Mouse (Mus musculus) left cerebral cortex, postnatal 14 days (tissue): ENCODE measurements around the gene Tbc1d8b. TPM values are rescaled to one million over a fixed set of nuclear protein-coding genes. Genes with fewer than 3 reads are reported as not detected.

ENCODE experiments used
- DNase-seq, 2 experiments: peaks; one replicate each; pipeline ENCODE4 v3.0.0; 2021 to 2022; ENCODE audit warnings: low spot score in 2 of 2, mixed read lengths in 1 of 2
- intact Hi-C: fragments of 180-260 bp; cut with DNase I; formaldehyde crosslinking; loops from one replicate; pipeline ENCODE4 v1.15.1; 2025
- total RNA-seq, 2 experiments: library from RNA; stranded (reverse); gene quantifications; 2 replicates each; pipeline ENCODE4 v1.2.3; 2021

The Tbc1d8b gene
- total RNA-seq, 2 experiments from 2014 or later: 2.6 to 3.1 TPM

DNA sequence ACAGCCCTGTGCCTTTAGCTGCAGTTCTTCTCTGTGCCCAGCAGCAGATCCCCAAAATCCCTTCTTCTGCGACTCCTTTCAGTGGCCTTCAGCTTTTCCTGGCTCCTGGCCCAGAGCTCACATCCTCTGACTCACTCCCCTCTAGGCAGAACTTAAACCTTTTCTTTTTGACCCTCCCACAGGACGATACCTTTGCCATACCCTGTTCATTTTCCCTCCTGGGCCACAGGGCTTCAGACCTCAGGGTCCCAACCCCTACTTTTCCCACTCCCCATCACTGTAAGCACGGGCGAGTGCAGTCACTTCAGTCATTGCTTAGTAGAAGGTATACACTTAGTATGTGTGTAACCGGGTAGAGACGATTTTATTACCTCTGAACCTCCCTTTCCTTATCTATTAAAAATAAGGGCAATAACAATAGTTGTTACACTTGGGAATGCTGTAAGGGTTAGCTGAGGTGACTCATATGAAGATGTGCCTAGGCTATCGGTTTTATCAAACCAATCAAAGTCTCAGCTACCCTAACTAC lies 90.4 kb downstream of the Tbc1d8b start:
- intact Hi-C loops: loop anchor here (10.0 kb wide), 1 partner anchor 60 kb away; no protein-coding TSS in a partner anchor
- DNase-seq: no peak

DNA sequence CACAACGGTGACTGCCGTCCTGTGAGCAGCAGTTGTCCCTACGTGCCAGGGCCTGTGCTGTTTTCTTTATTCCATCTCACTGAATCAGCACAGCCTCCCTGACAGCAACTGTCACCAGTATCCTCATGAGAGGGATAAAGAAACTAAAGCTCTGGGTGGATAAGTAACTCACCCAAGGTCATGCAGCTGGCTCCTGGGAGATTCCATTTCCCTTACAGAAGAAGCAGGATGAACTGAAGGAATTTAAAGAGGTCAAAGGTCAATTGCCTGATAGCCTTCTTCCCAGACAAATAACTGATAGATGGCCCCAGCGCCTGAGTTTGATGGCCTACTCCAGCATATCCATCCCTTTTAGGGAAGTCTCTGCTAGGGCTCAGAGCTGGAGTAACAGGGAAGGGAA lies 92.6 kb downstream of the Tbc1d8b start:
- DNase-seq: no peak

DNA sequence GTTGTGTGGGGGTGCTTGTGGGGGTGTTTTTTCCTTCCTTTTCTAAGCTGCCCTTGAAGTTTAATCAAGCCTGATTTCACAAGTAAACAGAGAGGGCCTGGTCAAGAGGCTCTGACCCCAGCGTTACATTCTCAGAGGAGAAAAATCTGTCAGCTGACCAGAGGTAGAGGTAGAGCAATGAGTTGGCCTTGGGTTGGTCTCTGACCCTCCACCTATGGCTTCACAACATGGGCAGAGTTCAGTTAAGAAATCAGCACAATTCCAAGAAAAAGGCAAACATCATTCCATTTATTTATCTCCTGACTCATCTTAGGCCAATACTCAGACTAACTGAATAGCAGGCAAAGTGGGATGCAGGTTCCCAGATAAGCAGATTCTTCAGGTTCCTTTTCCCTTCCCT lies 94.1 kb downstream of the Tbc1d8b start:
- DNase-seq: no peak
- intact Hi-C loops: loop anchor here (10.0 kb wide), 1 partner anchor 56 kb away; no protein-coding TSS in a partner anchor

More for the DNA sequence above, 92.6 kb downstream of the Tbc1d8b start:
- intact Hi-C loops: loop anchor here (10.0 kb wide), 1 partner anchor 57 kb away; no protein-coding TSS in a partner anchor

DNA sequence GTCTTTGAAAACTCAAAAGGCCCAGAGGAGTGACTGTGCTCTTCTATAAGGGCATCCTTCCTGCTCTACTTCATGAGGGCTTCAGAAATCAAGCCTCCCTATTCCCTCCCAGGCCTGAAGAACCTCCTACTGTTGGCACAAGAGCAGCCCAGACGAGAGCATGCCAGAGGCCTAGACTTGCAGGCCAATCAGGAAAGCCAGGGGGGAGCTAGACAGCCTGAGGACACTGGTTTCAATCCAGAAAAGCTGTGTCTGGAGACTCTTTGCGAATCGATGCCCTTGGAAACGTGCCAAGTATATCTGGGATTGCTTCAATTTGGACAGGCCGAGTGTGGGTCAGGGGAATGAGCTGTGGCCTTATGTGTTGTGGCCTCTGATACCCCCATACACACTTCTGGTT lies 94.6 kb downstream of the Tbc1d8b start:
- intact Hi-C loops: loop anchor here (10.0 kb wide), 1 partner anchor 55 kb away; no protein-coding TSS in a partner anchor
- no peak for DNase-seq

DNA sequence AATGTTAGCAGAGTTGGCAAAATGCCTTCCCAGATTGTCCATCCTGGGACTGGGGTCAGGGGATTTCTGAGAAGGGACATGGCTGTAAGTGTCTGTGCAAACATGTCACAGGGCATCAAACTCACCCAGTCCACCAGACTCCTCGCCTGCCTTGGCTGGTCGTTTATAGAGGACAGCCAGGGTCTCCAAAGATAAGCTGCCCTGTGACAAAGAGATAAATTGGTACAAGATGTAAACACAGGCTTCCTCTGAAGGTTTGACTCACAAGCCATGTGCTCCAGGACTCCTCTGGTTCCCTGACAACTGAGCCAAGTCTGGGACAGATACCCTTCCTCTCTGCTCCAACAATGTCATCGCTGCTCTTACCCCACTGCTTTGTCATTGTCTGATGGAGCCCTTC lies 96.2 kb downstream of the Tbc1d8b start:
- DNase-seq: no peak
- intact Hi-C loops: no loop called here

DNA sequence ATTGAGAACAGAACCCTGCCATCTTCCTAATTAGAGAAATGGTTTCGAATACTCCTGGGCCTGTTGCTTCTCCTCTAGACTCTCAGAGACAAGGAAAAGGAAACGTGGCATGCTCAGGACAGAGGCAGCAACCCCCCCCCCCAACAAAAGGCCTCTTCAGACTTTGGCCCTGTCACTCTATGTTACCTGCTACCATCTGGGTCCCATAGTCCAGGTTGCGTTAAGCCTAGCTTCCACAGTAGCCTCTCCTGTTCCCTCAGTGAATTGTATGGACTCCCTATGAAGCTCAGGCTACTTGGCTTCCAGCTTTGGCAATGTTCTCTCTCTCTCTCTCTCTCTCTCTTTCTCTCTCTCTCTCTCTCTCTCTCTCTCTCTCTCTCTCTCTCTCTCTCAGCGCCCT lies 96.8 kb downstream of the Tbc1d8b start:
- no peak for DNase-seq
- intact Hi-C loops: no loop called here

DNA sequence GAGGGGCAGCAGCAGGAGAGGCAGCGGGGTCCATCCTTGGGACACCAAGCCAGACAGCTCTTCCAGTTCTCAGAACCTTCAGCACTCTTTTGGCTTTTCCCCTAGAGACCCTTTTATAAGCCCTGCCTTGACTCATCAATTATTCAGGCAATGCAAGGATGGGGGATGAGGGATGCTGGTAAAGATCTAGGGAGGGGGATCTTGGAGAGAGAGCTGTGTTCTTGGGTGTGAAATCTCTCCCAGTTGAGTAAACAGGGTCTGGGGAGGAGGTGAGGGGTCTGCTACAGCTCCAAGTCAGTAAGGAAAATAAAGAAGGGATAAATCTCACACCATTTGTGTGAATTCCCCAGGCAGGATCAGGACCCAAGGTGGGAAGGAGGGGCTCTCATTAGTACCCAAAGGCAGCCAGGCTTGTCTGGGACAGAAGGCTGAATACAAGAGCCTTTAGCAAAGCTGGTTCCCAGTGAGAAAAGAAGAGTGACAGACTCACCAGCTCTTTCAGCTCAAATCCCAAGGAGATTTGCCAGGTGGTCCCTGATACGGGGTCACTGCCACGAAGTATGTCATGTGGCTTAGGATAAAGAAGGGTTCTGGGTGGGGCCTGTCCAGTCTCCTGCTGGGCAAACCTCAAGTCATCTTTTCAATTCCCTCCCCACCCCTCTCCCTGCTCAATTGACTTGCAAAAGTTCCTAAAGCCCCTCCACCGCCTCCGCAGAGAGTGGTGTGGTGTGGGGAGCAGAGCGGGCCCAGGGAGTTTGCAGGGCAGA lies 97.7 kb downstream of the Tbc1d8b start, which contains the start of gene Ripply1:
Ripply1 (minus strand) TSS at position 76 of the 767 bp plus-strand sequence.
- no peak for DNase-seq
- intact Hi-C loops: no loop called here

DNA sequence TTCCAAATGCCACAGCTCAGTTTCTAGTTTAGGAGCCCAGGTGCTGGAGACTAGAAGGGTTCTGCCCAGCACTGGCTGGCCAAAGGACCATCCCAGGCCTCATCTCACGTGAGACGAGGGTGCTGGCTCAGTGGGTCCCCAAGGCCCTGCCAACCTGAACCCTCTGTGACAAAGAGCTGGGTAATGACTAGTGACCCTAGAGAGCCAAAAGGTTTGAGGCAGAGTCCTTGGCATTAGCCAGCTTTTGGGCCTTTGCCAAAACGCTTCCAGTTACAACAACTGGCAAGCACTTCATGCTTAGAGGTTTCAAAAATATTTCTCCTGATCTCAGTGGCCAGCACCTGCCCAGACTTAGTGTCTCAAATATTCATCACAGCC lies 98.2 kb downstream of the Tbc1d8b start:
- no peak for DNase-seq
- intact Hi-C loops: no loop called here

DNA sequence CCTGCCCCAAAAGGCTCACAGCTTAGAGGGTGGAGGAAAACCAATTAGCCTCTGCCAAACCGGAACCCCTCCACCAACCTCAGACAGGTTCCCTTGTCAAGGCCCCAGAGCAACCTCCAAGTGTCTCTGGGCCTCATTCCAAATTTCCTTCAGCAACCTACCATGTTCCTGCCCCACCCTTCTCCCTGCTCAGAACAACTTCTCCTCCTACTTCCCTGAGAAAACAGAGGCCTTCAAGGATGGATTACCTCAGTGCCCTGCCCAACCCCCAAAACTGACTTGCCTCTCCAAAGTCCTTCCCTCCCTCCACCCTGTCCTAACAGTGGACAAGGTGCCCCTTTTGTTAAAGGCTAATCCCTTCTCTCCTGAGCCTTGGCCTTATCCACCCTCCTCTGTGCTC lies 101.0 kb downstream of the Tbc1d8b start:
- intact Hi-C loops: no loop called here
- no peak for DNase-seq

DNA sequence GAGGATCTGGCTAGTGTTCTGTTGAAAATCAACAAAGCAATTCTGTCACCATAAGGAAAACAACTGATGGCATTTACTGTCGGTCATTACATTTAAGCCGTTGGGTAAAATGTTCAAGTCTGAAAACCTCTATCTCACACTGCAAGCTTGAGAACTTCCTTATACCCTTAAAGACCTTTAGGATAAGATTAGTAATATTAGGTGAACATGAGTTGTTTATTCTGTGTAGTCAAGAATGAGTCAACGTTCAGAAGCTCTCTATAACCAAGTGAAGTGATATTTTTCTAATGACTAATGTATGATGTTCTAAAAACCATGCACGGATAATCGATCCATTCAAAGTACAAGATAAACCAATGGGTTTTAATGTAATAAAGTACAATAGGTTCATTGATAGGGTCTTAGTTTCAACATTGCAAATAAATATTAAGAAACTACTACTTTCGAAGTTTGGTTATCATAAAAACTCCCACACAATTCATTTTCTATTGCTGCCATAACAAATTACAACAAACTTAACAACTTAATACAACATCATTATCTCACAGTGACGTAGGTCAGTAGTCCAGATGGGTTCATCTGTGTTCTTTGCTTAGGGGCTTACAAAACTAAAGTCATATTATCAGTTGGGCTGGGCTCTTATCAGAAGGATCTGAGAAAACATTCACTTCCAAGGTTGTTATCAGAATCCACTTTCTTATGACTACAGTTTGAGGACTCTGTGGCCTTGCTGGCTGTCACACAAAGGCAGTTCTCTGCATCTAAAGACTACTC lies 109.5 kb downstream of the Tbc1d8b start:
- no peak for DNase-seq
- intact Hi-C loops: no loop called here

DNA sequence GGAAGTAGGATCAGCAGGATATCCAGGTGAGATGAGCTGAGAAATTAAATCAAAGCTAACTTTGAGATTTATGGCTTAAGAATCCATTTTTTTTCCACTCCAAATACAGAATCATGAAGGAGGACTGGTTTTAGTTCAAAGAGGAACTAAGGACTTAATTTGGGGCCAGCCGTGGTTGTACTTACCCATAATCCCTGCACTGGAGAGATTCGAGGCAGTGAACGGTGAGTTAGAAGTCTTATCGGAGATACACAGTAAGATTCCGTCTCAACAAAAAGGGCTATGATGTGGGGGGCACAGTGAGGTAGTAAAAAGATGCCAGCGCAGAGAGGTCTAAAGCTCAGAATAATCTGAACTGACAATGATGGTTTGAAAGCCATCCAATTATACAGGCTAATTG lies 111.2 kb downstream of the Tbc1d8b start:
- DNase-seq: no peak
- intact Hi-C loops: no loop called here

DNA sequence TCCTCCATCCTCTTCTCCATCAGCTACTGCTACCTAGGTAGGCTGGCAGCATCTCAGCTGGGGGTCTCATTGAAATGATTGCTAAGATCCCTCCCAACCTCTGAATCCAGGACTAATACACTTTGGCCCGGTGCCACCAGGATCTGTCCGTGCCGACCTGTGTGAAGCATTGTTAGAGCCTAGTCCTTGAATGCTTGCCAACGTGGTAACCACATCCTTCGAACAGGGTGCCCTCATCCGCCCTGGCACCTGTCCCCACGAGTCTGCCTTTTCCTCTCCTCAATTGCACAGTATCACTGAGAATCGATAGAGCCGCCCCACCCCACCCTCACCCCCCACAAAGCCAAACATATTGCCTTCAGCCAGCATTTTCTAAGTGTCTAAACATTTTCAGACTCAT lies 113.1 kb downstream of the Tbc1d8b start:
- intact Hi-C loops: no loop called here
- DNase-seq: no peak

DNA sequence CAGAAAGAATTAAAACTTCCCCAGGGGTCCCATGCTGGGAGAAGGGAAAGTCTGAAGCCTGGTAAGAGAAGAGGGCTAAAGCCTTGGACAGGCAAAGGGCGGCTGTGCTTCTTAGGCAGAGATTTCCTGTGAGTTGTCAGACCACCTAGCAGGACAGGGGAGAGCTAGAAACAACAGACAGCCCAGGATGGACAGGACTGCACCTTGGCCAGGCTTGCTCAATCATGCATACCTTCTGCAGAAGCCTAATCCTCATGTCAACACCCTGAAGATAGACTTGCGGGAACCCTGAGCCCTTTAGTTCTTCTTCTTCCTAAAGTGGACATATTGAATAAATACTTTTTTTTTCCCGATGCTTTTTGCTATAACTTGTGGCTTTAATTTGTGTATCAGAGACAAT lies 115.2 kb downstream of the Tbc1d8b start:
- intact Hi-C loops: no loop called here
- DNase-seq: no peak

DNA sequence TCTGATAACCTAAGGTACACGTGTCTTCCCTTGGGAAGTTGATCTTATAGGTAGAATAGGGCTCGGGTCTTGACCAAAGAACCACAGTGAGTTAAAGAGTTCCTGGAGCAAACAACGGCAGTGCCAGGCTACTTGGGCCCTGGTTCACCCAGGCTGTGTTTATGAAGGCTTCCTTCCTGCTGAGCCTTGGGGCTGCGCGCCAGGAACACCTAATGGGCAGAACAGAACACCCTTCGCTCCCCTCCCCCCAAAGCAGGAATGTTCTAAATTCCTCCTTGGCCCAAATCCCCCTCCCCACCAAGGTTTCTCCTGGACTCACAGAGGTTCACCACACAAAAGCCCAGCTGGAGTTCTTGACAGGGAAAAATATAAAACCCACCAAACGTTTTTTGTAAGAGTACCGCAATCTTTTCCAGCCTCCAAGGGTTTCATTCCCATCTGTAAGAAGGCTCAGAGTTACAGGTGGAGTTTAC lies 115.6 kb downstream of the Tbc1d8b start, which contains the start of gene Cldn2:
Cldn2 (plus strand) TSS at position 423 of the 473 bp plus-strand sequence.
- intact Hi-C loops: no loop called here
- no peak for DNase-seq

Other genes with a start within 250 kb of the Tbc1d8b start
- gene D330045A20Rik, start 204.6 kb upstream of the Tbc1d8b start, total RNA-seq: 1 to 10 TPM in 1 of 2 experiments, under 1 TPM in 1; 0.66 to 1.1 TPM
- 10 to 100 TPM; 11.6 to 11.7 TPM for gene Rnf128, start 121.7 kb upstream of the Tbc1d8b start, total RNA-seq
- gene Gm15013, start 29.5 kb downstream of the Tbc1d8b start, total RNA-seq: not detected
- gene Ripply1, start 97.4 kb downstream of the Tbc1d8b start, total RNA-seq: not detected
- gene Cldn2, start 115.8 kb downstream of the Tbc1d8b start, total RNA-seq: under 1 TPM; 0.87 to 0.97 TPM
- 1 to 10 TPM; 3.6 to 3.8 TPM for gene Morc4, start 186.7 kb downstream of the Tbc1d8b start, total RNA-seq